Mouse (Mus musculus) G1E-ER4 (cell line): ENCODE data around the gene Jmjd7. TPM values are rescaled to one million over a fixed set of nuclear protein-coding genes. Genes with fewer than 3 reads are reported as not detected.

Experiments used
- GATA1 ChIP-seq: IDR thresholded peaks from one replicate; pipeline ENCODE4 v1.8.0; 2012; ENCODE audit warnings: low read length, inconsistent platforms
- polyA plus RNA-seq: library from polyadenylated mRNA; stranded (reverse); fragments of >175 nt; gene quantifications from 2 replicates; pipeline ENCODE4 v1.2.3, GENCODE M21; 2012

Jmjd7 gene
- polyA plus RNA-seq, 1 experiment: 3.4 TPM

DNA sequence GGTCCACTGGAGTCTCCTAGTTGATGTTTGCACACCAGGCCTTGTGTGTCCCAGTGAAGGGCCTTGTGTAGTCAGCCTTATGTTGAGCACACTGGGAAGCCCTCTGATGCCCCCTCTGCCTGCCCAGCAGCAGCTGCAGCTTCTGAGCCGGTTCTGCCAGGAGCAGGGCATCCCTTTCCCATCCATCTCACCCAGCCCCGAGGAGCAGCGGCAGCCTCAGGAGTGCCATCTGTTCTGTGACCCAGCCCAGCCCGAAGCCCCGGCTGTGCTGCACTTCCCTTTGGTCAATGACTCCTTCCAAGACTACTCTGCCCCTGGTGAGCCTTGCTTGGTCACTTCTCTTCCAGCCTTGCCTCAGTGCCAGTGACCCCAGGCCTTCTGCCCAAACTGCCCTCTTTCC lies 13.7 kb downstream of the Jmjd7 start:
- no peak for TF ChIP-seq GATA1

- TF ChIP-seq GATA1: no peak
Measured at GRCm38 (mm10) chr2:120044101-120044603, 16.9 kb downstream of the Jmjd7 start.

DNA sequence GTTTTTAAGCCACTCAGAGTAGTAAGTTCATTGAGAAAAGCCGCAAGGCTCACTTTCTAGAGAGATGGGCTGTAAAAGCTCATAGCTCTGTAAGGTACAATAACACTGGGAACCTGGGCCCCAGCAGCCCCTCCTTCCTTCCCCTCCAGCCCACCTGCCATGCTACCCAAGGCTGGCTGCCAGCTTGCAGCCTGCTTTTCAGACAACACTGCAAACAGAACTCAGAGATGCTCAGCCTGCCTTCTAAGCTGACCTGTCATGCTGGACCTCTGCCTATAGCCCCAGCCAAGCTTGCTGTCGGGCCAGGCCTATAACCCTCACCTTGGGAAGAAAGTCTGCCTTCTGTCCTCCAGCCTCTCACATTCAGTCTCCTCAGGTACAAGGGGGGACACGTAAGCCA lies 17.4 kb downstream of the Jmjd7 start:
- no peak for TF ChIP-seq GATA1

DNA sequence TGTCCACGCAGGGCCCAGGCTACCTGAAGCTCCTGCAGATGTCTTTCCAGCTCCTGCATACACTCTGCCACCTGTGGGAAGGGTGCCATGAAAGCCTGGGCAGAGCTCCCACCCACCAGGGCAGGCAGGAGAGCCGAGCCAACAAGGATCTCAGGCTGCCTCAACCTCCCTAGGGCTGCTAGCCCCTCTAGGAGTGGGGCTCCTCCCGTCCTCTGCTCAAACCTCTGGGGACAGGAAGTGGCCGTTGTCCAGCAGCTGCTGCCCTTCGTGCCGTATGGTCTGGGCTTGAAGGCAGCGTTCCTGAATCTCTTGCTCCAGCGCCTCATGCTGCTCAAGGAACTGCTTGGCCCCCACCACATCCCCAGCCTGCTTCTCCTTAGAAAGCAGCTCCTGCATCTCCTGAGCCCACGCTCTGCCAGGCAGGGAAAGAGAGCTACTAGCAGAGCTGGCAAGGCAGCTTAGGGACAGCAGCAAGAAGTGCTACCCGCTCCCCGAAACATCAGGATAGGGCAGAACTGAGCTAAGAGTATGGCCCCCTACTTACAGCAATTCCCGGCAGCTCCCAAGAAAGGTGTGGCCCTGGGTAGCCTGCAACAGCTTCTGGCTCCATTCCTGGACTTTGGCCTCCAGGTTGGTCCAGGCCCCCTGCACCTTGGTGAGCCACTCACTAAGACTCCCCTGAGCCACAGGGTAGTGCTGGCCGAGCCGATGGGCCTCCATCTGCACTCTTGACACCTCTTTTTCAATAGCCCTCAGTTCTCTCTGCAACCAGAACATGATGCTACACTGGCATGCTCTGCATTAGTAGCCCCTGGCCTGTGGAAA lies 19.4 kb downstream of the Jmjd7 start:
- TF ChIP-seq GATA1: no peak

- no peak for TF ChIP-seq GATA1
Measured at GRCm38 (mm10) chr2:120048173-120048572, 20.9 kb downstream of the Jmjd7 start.

DNA sequence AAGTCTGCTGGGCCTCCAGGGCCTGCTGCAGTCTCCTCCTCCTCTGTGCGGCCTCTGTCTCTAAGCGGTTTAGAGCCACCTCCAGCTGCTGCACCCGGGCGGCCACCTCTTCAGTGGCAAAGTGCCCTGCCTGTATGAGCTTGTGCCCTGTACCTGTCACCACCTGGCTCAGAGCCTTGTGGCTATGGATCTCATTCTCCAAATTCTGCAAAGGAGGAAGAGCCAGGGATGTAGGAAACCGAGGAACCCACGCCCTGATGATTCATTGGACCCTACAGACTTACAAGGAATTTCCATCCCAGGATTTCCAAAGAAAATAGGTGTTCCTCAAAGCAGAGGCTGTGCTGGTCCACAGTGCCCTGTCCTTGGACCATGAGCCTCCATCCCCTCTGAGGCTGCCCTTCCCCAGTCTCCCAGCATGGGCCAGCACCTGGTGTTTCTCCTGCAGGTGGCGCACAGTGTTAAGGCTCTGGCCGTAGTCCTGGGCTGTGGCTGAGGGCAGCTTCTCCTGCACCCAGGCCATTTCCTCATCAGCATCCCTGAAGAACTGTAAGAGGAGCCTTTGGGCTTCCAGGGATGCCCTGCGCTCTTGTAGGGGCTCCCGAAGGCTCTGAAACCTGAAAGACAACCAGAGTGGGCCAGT lies 22.5 kb downstream of the Jmjd7 start:
- no peak for TF ChIP-seq GATA1

GRCm38 (mm10) chr2:120051405-120051804 lies 24.1 kb downstream of the Jmjd7 start:
- no peak for TF ChIP-seq GATA1

- no peak for TF ChIP-seq GATA1
Measured at GRCm38 (mm10) chr2:120054771-120055552, 27.7 kb downstream of the Jmjd7 start.

- no peak for TF ChIP-seq GATA1
Measured at GRCm38 (mm10) chr2:120055923-120056322, 28.6 kb downstream of the Jmjd7 start.

- no peak for TF ChIP-seq GATA1
Measured at GRCm38 (mm10) chr2:120058818-120059217, 31.5 kb downstream of the Jmjd7 start.

GRCm38 (mm10) chr2:120059466-120059865 lies 32.2 kb downstream of the Jmjd7 start:
- no peak for TF ChIP-seq GATA1

DNA sequence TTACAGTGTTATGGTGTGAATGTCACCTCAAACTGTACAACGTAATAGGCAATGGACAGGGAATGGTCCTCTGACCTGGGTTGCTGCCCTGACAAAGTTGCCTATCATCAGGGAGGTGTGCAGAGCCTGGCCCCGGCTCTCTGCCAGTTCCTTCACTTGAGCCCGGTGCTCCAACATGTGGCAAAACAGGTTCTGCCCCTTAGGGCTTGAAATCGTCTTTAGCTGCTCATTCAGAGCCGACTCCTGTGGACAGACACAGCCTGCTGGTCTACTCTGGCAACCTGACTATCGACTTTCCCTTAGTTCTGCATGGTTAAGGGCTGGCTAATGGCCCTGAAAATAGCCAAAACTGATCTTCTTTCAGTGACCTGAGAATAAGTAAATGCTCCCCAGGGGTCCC lies 32.9 kb downstream of the Jmjd7 start:
- TF ChIP-seq GATA1: no peak

DNA sequence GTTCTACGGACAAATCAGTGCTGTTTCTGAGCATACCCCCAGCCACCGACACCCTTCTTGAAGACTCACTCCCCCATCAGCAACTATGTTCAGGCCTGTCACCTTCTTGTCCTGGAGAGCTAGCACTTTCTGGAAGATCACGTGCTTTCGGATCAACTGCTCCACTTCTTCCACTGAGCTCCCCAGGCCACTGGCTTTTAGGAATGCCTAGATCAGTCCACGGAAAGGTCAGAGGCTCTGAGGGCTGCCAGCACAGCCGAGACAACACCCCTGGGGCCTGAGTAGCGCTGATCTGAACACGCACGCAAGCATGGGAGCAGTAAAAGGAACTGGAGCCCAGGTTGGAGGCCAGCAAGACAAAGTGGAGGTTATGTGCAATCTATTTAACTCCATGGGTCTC lies 33.4 kb downstream of the Jmjd7 start:
- TF ChIP-seq GATA1: no peak

- no peak for TF ChIP-seq GATA1
Measured at GRCm38 (mm10) chr2:120062248-120062647, 35.0 kb downstream of the Jmjd7 start.

GRCm38 (mm10) chr2:120064639-120065038 lies 37.4 kb downstream of the Jmjd7 start:
- TF ChIP-seq GATA1: no peak

DNA sequence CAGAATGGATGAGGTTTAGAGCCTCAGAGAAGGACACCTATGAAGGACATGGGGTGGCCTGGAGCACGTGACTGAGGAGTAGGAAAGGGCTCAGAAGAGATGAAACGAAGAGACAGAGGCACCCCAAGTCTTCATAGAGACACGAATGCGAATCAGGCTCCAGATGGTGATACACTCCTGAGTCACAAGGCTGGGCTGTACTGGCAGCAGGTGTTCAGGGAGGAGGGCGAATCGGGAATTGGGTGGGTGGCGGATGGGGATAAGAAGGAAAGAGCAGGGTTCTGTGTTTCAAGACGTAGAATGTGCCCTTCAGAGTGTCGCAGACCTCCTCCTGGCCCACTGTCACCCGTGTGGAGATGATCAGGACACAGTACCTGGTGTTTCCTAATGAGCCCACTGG lies 38.0 kb downstream of the Jmjd7 start:
- TF ChIP-seq GATA1: no peak
